Mouse (Mus musculus) lung, postnatal 0 days (tissue): ENCODE results near the gene Ugt8a.

Source experiments
- CTCF ChIP-seq: IDR thresholded peaks from 2 replicates; pipeline ENCODE4 v1.5.1; 2016; ENCODE audit warnings: antibody characterized with exemption, mild to moderate bottlenecking
- EP300 ChIP-seq: IDR thresholded peaks from 2 replicates; pipeline ENCODE4 v1.6.1; 2016; ENCODE audit warnings: antibody characterized with exemption, mild to moderate bottlenecking, control low read depth

- TF ChIP-seq CTCF (no peak), EP300 (no peak)
Measured at GRCm38 (mm10) chr3:125887109-125887508, 51.3 kb downstream of the Ugt8a start.
